Mouse (Mus musculus): Measurements from ENCODE around the gene Hecw2. TPM values are rescaled to one million over a fixed set of nuclear protein-coding genes. Genes with fewer than 3 reads are reported as not detected.
A peak's percentile ranks its signal among the peaks of the same experiment; 100 is the strongest.

The Hecw2 gene
- polyA plus RNA-seq, 1 experiment from 2014 or later = 2.2 TPM

- no peak for TF ChIP-seq CTCF (IDR thresholded peaks at IDR 0.05)
- CTCF ChIA-PET = no interaction called here
- DNase-seq (ENCODE audit: low read depth, low spot score) = no peak
- POLR2A ChIA-PET = no interaction called here
- in situ Hi-C loops (cut with MboI; ENCODE audit: low pct_unique_long_range_greater_than_20kb) = no loop called here
- no peaks in the 10 kb centered on the region for H3K27me3 ChIP-seq
- ATAC-seq = no peak
Measured at GRCm38 (mm10) chr1:53841080-53841479, 353.9 kb downstream of the Hecw2 start.

- in situ Hi-C loops (cut with MboI; ENCODE audit: low pct_unique_long_range_greater_than_20kb) = no loop called here
- POLR2A ChIA-PET = no interaction called here
- no peak for DNase-seq (ENCODE audit: low read depth, low spot score)
- no peaks in the 10 kb centered on the region for H3K27me3 ChIP-seq
- TF ChIP-seq CTCF (IDR thresholded peaks at IDR 0.05) = no peak
- ATAC-seq = no peak
- CTCF ChIA-PET = interaction anchor here (1.2 to 1.3 kb wide), 2 partner anchors 11 to 29 kb away, joined by 4 read pairs; no protein-coding TSS in a partner anchor
Measured at GRCm38 (mm10) chr1:53839392-53839791, 355.6 kb downstream of the Hecw2 start.

GRCm38 (mm10) chr1:53838182-53838859, 356.6 kb downstream of the Hecw2 start:
- ChIA-PET POLR2A (no interaction called here), CTCF (interaction anchor here (0.8 kb wide), 1 partner anchor 12 kb away, joined by 3 read pairs; no protein-coding TSS in a partner anchor)
- no peak for DNase-seq (ENCODE audit: low read depth, low spot score)
- no peak for TF ChIP-seq CTCF (IDR thresholded peaks at IDR 0.05)
- in situ Hi-C loops (cut with MboI; ENCODE audit: low pct_unique_long_range_greater_than_20kb) = no loop called here
- no peaks in the 10 kb centered on the region for H3K27me3 ChIP-seq
- ATAC-seq = peak; percentile 62

DNA sequence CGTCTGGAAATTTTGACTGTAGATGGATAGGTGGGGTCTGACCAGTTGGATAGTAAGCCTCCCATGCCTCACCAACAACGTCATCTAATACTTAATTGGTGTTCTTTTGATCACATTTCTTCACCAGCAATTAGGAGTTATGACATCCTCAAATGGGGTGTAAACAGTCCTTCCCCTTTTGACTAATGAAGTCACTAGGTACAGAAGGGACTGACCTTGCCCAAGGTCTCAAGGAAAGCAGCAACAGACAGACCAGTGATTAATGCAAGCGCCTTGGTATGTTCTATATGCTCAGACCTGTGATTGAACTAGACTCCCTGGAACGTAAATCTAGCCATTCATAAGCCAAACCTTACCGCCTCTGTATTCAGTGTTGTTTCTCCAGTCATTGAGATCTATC, 364.7 kb downstream of the Hecw2 start:
- in situ Hi-C loops (cut with MboI; ENCODE audit: low pct_unique_long_range_greater_than_20kb) = no loop called here
- no peak for ATAC-seq

DNA sequence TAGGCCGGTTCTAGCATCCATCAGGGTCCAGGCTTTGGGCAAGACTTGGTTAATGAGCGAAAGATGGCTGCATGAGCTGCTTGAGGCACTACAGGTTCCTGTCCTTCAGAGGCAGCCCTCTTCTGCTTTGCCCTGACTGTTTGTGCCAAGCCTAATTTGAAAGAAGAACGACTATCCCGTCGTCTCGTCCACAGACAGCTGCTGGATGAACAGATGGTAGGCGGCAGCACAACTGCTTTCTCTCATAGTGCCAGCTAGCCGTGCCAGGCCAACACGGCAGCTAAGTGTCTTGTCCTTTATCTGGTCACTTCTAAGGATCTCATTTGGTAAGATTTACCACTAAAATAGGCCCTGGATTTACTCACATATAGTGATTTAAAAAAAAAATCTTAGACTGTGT, 365.9 kb downstream of the Hecw2 start:
- ChIA-PET POLR2A (no interaction called here), CTCF (interaction anchor here (1.2 kb wide), 1 partner anchor 15 kb away, joined by 3 read pairs; no protein-coding TSS in a partner anchor)
- ATAC-seq (no peak), DNase-seq (ENCODE audit: low read depth, low spot score) (no peak)
- no peak for TF ChIP-seq CTCF (IDR thresholded peaks at IDR 0.05)
- no peaks in the 10 kb centered on the region for H3K27me3 ChIP-seq
- in situ Hi-C loops (cut with MboI; ENCODE audit: low pct_unique_long_range_greater_than_20kb) = no loop called here

More for the DNA sequence above, 364.7 kb downstream of the Hecw2 start:
- ChIA-PET CTCF (no interaction called here), POLR2A (no interaction called here)
- no peak for TF ChIP-seq CTCF (IDR thresholded peaks at IDR 0.05)
- H3K27me3 ChIP-seq = no peaks in the 10 kb centered on the region
- no peak for DNase-seq (ENCODE audit: low read depth, low spot score)

DNA sequence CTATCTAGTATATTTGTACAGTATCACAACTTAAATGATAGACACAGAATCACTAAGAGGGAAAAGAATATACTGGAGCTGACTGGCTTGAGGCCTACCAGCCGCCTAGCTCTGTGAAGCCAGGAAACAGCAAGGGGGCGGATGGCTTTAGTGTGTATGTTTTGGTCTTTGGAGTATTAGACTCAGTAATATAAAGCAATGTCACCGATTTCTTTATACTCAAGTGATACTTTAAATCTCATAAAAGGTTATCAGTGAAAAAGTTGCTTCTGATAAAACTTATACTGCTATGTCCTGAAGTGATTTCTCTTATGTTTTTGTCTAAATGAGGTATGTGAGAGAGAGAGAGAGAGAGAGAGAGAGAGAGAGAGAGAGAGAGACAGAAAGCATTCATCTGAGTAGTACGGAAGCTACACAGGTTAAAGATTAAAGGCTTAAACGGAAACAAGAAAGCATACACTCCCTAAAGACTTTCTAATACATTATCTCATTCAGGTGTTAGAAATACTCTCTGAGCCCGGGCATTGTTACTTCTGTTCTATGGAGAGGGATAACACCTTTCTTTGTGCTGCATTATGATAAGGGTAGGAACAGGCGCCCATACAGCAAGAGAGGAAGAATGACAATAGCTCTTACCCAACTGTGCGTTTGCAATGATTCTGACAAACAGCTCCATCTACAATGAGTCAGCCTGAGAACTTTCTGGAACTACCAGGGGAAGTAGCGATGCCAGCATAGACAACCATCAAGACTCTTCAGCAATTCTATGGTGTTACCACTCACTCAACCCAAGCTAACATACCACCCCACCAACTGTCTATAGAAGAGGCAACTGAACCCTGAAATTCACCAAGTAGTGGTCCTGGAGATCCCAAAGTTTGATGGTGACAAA, 370.3 kb downstream of the Hecw2 start:
- ChIA-PET CTCF (interaction anchor here (1.0 to 1.2 kb wide), 3 partner anchors 17 to 45 kb away, joined by 3 read pairs; no protein-coding TSS in a partner anchor), POLR2A (no interaction called here)

DNA sequence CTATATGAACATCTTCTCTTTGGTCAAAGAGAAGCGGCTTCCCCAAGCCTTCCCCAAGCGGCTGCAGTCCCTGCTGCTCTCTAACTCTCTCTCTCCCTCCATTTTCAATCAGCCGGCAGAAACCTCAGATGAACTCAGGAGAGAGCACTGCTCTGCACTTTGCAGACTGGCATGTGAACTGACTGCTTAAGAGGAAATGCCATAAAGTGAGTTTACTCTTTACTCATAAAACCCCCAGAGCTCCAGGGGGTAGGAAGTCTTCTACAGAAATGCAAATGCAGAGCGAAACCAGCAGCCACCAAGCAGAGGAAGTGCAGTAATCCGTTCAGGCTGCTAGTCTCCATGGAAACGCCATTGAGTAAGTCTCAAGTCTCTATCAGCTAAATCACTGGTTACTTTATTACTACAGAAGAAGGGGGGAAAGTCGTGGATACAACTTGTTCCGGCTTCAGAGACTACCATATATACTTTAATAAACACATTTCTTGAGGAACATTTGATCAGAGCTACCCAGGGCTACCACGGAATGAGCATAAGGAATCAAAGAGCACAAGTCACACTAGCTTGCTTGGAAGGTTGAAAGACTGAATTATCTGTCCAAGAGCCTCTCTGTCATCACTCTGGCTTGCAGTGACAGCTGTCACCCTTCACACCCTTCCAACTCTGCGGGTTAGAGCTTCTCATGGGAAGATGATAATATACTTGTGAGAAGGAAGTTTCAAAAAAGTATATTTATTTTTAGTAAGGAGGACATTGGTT, 371.1 kb downstream of the Hecw2 start:
- H3K27me3 ChIP-seq = no peaks in the 10 kb centered on the region
- ChIA-PET POLR2A (no interaction called here), CTCF (interaction anchor here (1.2 kb wide), 1 partner anchor 21 kb away, joined by 3 read pairs; no protein-coding TSS in a partner anchor)
- no peak for TF ChIP-seq CTCF (IDR thresholded peaks at IDR 0.05)
- ATAC-seq = peak; percentile 96
- in situ Hi-C loops (cut with MboI; ENCODE audit: low pct_unique_long_range_greater_than_20kb) = no loop called here
- no peak for DNase-seq (ENCODE audit: low read depth, low spot score)

More for the DNA sequence above, 370.3 kb downstream of the Hecw2 start:
- in situ Hi-C loops (cut with MboI; ENCODE audit: low pct_unique_long_range_greater_than_20kb) = no loop called here
- DNase-seq (ENCODE audit: low read depth, low spot score) (no peak), ATAC-seq (no peak)
- no peak for TF ChIP-seq CTCF (IDR thresholded peaks at IDR 0.05)
- no peaks in the 10 kb centered on the region for H3K27me3 ChIP-seq

DNA sequence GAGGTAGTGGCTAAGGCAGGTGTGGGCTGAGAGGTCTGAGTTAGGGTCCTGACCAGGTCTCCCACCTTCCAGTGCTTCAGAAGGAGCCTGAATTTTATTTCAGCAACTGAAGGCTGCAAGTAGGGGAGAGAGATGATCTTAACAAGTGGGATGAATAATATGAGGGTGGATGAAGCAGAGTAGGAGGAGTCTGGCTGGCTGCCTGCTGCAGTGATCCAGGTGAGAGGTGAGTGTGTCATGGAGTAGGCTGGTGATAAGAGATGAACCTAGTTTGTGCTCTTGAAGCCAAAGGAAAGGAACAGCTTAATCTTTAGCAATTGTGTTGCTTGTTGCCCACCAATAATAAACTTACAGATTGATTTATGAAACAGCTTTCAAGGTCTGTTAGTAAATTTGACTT, 373.0 kb downstream of the Hecw2 start:
- ChIA-PET CTCF (no interaction called here), POLR2A (no interaction called here)
- ATAC-seq (no peak), DNase-seq (ENCODE audit: low read depth, low spot score) (no peak)
- no peak for TF ChIP-seq CTCF (IDR thresholded peaks at IDR 0.05)
- H3K27me3 ChIP-seq = no peaks in the 10 kb centered on the region
- in situ Hi-C loops (cut with MboI; ENCODE audit: low pct_unique_long_range_greater_than_20kb) = no loop called here

GRCm38 (mm10) chr1:53820041-53820632, 374.8 kb downstream of the Hecw2 start:
- POLR2A ChIA-PET = no interaction called here
- ATAC-seq = no peak
- CTCF ChIA-PET = no interaction called here
- TF ChIP-seq CTCF (IDR thresholded peaks at IDR 0.05) = no peak
- DNase-seq (ENCODE audit: low read depth, low spot score) = no peak
- H3K27me3 ChIP-seq = no peaks in the 10 kb centered on the region
- in situ Hi-C loops (cut with MboI; ENCODE audit: low pct_unique_long_range_greater_than_20kb) = no loop called here
